Mouse (Mus musculus) layer of hippocampus, postnatal 14 days (tissue): ENCODE data around the gene Stx6. TPM values are rescaled to one million over a fixed set of nuclear protein-coding genes. Genes with fewer than 3 reads are reported as not detected.

ENCODE experiments used
- DNase-seq, 2 experiments: peaks; one replicate each; pipeline ENCODE4 v3.0.0; 2021 to 2022; ENCODE audit warnings: low spot score in 2 of 2, mixed read lengths in 1 of 2
- long read RNA-seq, 2 experiments: library from polyadenylated mRNA; stranded (forward); transcript quantifications; one replicate each; pipeline ENCODE4 v2.0.0; 2021
- total RNA-seq, 2 experiments: library from RNA; stranded (reverse); gene quantifications; 2 replicates each; pipeline ENCODE4 v1.2.3; 2021

Gene Stx6
- total RNA-seq = 10 to 100 TPM; 88.3 to 88.6 TPM
- long read RNA-seq, experiment 1, full-length matches to known transcripts = 109 of 118 reads
- long read RNA-seq, experiment 1, partial matches to known transcripts = 5 of 118 reads
- long read RNA-seq, experiment 1, other reads (novel, unspliced or antisense) = 4 of 118 reads
- long read RNA-seq, experiment 2, full-length matches to known transcripts = 130 of 140 reads
- long read RNA-seq, experiment 2, partial matches to known transcripts = 6 of 140 reads
- long read RNA-seq, experiment 2, other reads (novel, unspliced or antisense) = 4 of 140 reads

- DNase-seq = peak; percentile 95 to 98
Observed at GRCm38 (mm10) chr1:155158141-155158969, at the start of gene Stx6. TSS of gene Stx6 (plus strand) at chr1:155158715.

GRCm38 (mm10) chr1:155109387-155110350 lies 48.8 kb upstream of the Stx6 start:
- no peak for DNase-seq

GRCm38 (mm10) chr1:155111491-155111890 lies 47.0 kb upstream of the Stx6 start:
- DNase-seq = no peak

- no peak for DNase-seq
Observed at GRCm38 (mm10) chr1:155112118-155112517, 46.4 kb upstream of the Stx6 start.

GRCm38 (mm10) chr1:155112875-155113274 lies 45.6 kb upstream of the Stx6 start:
- DNase-seq = no peak

- no peak for DNase-seq
Observed at GRCm38 (mm10) chr1:155113946-155114345, 44.6 kb upstream of the Stx6 start.

GRCm38 (mm10) chr1:155119719-155120118 lies 38.8 kb upstream of the Stx6 start:
- no peak for DNase-seq

GRCm38 (mm10) chr1:155121977-155122939 lies 36.3 kb upstream of the Stx6 start:
- DNase-seq = peak; percentile 55 to 65

GRCm38 (mm10) chr1:155124397-155124796 lies 34.1 kb upstream of the Stx6 start:
- DNase-seq = no peak

GRCm38 (mm10) chr1:155126716-155127115 lies 31.8 kb upstream of the Stx6 start:
- DNase-seq = no peak

GRCm38 (mm10) chr1:155127429-155127934 lies 31.0 kb upstream of the Stx6 start:
- no peak for DNase-seq

GRCm38 (mm10) chr1:155134866-155135265 lies 23.6 kb upstream of the Stx6 start:
- no peak for DNase-seq

GRCm38 (mm10) chr1:155138795-155139194 lies 19.7 kb upstream of the Stx6 start:
- DNase-seq = no peak

GRCm38 (mm10) chr1:155140076-155140475 lies 18.4 kb upstream of the Stx6 start:
- peak; percentile 29 to 67 for DNase-seq

GRCm38 (mm10) chr1:155145620-155146019 lies 12.9 kb upstream of the Stx6 start:
- no peak for DNase-seq

- peak; percentile 17 to 79 for DNase-seq
Observed at GRCm38 (mm10) chr1:155146572-155146980, 11.9 kb upstream of the Stx6 start, which contains the start of gene Mr1. TSS of gene Mr1 (minus strand) at chr1:155146814.

GRCm38 (mm10) chr1:155147228-155147627 lies 11.3 kb upstream of the Stx6 start:
- no peak for DNase-seq

GRCm38 (mm10) chr1:155149403-155149802 lies 9.1 kb upstream of the Stx6 start:
- DNase-seq = no peak

- DNase-seq = no peak
Observed at GRCm38 (mm10) chr1:155150821-155151220, 7.7 kb upstream of the Stx6 start.

- DNase-seq = no peak
Observed at GRCm38 (mm10) chr1:155153906-155154305, 4.6 kb upstream of the Stx6 start.
